Mouse (Mus musculus): ENCODE measurements around the gene Klhl1.

DNA sequence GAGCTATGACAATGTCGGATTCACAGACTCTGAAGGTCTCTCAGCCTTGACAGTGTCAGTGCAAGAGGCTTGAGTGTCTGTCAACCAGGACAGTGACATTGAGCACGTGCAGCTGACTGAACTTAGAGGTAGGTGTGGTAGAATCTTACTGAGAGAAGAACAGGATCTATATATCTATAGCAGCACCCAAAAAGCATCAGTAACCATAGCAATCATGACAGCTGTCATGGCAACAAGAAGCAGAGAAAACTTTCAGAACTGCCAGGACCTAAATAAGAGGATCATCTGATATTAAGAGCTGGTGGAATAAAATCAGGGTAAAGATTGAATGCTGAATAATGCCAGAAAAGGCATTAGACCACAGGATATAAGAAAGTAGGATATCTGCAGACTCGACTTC is 453.0 kb downstream of the Klhl1 start:
- TF ChIP-seq CTCF (conservative IDR thresholded peaks at IDR 0.05; ENCODE audit: low read length) (no peak), POU5F1 (IDR thresholded peaks at IDR 0.05; ENCODE audit: borderline replicate concordance, low read length) (no peak)

All from E14TG2a.4 (cell line).